ENCODE assay signal across 15 mouse cellular contexts in genomic region chr7:109045876-109046275, GRCm38 (mm10).
"Had no signal": no experiment of that assay in that cellular context is flagged by ENCODE, and none has a peak within 500 bp of the region (broad histone marks: within the 10 kb centered on the region; RNA-seq: fewer than 3 reads in every experiment).

No protein-coding gene starts in this region.

- H3K27me3 ChIP-seq: neural tube, embryonic 15.5 days; stomach, embryonic 15.5 days had no signal

- H3K27ac ChIP-seq: neural tube, embryonic 15.5 days; stomach, embryonic 15.5 days; stomach, postnatal 0 days had no signal

- H3K9ac ChIP-seq: neural tube, embryonic 15.5 days; stomach, embryonic 15.5 days had no signal

- H3K4me2 ChIP-seq: neural tube, embryonic 15.5 days; stomach, embryonic 15.5 days had no signal

- H3K4me1 ChIP-seq: neural tube, embryonic 15.5 days; stomach, embryonic 15.5 days had no signal

- H3K9me3 ChIP-seq: neural tube, embryonic 15.5 days; stomach, embryonic 15.5 days had no signal

- DNase-seq: retina, postnatal 1 day; right cerebral cortex, adult 18-20 months; right cerebral cortex, postnatal 14 days; right cerebral cortex, postnatal 25 days; right cerebral cortex, postnatal 4 days; spleen, adult 18-20 months; thymus, adult 18-20 months; thymus, adult 2 months; thymus, postnatal 14 days; thymus, postnatal 25 days; thymus, postnatal 36 days; thymus, postnatal 4 days had no signal

- H3K36me3 ChIP-seq: stomach, embryonic 15.5 days had no signal

- H3K4me3 ChIP-seq: neural tube, embryonic 15.5 days; stomach, embryonic 15.5 days had no signal
